Mouse (Mus musculus): ENCODE measurements around the gene Izumo4.
A peak's percentile ranks its signal among the peaks of the same experiment; 100 is the strongest.

Gene Izumo4

GRCm38 (mm10) chr10:80669737-80670485 lies 32.1 kb upstream of the Izumo4 start:
- DNase-seq, result peak; percentile 79 to 85

GRCm38 (mm10) chr10:80670531-80670930 lies 31.5 kb upstream of the Izumo4 start:
- no peak for DNase-seq

DNA sequence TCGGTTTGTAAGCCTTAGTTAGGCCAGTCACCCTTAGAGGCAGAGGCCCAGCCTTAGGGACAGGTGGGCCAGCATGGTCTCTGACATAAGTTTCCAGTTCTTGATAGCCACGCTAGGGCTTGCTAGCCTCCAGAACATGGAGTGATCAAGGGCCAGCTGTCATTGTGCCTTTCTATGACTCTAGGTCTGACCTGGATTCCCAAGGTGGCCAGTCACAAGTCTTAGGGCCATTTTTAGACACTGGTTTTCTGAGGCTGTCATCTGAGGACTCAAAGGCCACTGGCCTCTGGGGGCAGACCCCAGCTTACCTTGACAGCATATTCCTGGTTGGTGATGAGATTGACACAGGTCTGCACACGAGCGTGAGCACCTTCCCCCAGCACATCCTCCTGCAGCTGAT lies 30.7 kb upstream of the Izumo4 start:
- DNase-seq, result no peak

GRCm38 (mm10) chr10:80671936-80672690 lies 29.9 kb upstream of the Izumo4 start:
- DNase-seq, result peak in 1 of 2 experiments; percentile 11

DNA sequence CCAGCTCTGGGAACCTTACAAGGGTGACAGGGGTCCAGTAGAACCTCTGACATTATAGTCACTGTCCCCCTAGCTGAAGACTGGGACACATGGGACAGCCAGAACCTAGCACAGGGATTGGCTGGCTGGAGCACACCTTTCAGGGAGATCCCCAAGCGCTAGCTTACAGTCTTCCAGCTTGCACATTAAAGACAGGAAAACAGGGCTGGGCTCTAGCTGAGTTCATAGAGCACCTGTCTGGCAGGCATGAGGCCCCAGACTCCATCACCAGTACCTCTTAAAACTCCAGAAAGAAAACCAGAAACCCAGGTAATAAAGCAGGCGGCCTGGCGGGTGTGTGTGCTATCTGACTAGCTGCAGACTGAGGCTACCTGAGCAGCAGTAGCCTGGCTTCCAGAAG lies 28.3 kb upstream of the Izumo4 start:
- DNase-seq, result no peak

DNA sequence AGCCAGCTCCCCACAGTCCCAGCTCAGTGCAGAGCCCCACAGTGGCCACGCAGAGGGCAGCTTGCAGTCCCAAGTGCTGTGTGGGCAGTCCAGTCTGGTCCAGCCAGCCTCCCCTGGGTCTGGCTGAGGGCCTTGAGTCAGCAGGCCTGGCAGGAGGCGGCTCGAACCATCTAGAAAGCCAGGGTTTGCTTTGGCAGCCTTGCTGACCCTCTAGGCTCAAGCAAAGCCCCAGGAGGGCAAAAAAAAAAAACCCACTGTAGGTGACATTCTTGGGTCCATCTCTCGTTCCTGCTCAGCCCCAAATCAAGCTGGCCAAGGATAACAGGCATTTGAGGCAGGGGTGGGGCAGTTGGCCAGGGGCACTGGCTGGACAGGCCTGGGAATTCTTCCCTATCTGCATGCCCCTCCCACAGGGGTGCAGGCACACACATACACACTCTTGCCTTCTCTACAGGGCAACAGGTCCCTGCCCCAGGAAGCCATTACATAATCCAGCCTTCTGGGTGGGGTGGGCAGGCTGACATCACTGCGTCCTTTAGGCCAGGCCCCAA lies 27.7 kb upstream of the Izumo4 start:
- peak; percentile 40 to 53 for DNase-seq

GRCm38 (mm10) chr10:80674851-80675404 lies 27.1 kb upstream of the Izumo4 start:
- peak in 1 of 2 experiments; percentile 32 for DNase-seq

DNA sequence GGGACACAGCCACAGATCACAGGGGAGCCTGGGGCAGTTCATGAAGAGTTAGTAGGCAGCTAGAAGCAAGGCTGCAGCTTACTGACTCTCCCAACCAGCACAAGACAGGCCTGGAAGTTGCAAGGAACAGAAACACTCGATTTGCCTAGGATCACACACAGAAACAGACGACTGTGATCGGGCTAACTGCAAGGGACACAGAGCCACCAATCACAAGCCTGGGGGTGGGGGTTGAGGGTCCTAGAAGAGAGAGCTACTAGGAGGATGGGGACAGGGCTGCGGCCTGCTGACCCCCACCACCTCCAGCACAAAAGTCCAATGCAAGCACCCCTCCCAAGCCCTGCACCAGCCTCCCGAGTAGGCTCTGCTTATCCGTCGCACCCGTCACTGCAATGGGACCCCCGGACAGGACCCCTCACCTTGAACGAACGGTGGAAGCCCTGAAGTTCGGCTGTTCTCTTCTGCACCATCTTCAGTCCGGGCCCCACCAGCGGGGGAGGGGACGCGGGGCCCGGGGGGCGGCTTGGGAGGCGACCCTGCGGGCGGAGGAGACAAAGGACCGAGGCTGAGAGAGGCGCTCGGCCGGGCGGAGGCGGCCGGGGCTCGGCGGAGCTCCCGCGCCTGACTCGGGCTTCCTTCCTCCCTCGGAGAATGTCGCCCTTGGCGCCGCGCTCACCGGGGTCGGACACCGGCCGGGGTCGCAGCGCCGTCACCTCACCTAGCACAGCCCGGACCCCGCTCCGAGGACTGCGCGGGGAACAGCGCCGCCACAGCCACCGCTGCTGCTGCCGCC lies 26.4 kb upstream of the Izumo4 start:
- peak in 1 of 2 experiments; percentile 31 for DNase-seq

DNA sequence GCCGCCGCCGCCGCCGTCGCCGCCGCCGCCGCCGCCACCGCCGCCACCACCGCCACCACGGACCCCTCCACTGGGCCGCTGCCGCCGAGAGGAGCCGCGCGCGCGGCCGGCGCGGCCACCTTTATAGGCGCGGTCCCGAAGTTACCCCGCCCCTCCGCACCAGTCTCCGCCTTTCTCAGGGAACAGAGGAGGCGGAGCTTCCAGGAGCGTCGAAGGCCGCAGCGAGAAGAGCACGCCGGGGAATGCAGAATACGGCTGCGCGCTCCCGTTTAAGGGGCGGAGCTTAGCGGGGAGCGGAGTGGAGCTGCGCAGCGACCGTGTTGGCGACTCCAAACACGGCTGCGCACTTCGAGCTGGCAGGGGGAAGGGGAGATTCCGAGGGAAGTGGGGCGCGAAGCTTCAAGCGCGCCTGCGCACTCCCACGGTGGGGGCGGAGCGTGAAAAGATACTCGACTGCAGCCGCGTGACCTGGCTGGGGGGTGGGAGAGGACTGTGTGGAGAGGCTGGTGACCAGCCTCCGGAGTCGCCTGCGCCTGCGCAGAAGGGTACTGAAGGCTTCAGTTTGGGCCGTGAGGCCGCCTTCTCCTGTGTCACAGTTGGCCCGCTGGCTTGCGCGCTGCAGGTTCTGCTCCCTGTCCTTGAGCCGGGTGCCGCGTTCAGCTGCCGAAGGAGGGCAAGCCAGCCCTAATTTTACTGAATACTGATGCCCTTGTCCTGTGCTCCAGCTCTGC lies 25.6 kb upstream of the Izumo4 start:
- DNase-seq, result peak; percentile 99 to 100

GRCm38 (mm10) chr10:80677128-80677875 lies 24.7 kb upstream of the Izumo4 start:
- DNase-seq, result peak in 1 of 2 experiments; percentile 37

DNA sequence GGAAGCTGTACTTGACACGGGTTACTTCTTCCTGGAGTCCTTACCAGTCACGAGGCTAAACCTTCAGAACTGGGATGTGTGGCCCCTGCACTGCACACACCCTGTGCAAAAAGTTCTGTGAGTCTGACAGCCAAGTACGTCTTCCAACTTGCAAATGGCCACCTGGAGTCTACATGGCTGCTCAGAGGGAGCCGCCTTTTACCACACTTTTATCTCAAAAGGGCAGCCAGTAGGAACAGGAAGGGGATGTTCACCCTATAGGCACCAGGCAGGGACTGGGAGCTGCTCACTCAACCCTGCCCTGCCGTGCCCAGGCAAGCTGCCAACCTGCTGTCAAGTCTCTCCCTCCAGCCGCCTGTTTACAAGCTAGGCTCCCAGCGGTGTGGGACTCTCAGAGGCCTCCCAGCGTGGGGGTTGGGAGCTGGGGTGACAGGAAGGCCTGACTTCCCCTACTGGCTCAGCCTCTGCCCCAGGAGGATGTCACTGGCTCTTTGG lies 24.0 kb upstream of the Izumo4 start, which contains the start of gene Mknk2:
TSS of gene Mknk2 (minus strand) at position 171 of the 495 bp plus-strand sequence.
- DNase-seq, result peak; percentile 85 to 91

DNA sequence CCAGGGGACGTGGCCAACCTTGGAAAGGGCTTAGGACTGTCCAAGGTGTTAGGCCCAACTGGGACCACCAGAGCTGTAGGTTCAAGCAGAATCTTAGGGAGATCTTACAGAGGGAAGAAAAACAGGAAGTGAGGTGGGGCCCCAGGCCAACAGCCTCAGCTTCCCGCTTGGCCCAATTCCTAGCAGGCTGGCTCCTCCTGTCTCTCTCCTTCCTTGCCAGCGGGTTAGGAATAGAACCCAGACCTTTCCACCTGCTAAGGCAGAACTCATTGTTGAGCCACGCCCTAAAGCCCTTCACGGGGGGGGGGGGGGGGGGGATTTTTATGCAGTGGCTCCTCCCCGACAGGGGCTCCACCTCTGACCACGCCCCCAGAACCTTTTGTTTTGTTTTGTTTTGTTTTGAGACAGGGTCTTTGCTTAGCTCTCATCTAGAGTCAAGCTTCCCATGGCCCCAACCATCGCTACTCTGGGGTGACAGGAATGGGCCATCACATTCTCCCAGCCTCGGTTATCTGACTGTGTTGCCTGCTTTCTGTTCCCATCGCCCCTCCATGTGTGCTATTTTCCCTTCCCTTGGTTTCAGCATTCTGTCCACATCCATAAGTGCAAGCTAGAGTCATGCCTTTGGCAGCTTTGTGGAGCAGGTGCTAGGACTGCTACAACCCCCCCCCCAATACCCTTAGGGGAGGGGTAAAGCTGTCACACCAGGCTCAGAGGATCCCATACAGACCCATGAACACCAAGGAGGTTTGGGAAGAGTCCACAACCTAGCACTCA lies 23.2 kb upstream of the Izumo4 start:
- DNase-seq, result peak in 1 of 2 experiments; percentile 49

DNA sequence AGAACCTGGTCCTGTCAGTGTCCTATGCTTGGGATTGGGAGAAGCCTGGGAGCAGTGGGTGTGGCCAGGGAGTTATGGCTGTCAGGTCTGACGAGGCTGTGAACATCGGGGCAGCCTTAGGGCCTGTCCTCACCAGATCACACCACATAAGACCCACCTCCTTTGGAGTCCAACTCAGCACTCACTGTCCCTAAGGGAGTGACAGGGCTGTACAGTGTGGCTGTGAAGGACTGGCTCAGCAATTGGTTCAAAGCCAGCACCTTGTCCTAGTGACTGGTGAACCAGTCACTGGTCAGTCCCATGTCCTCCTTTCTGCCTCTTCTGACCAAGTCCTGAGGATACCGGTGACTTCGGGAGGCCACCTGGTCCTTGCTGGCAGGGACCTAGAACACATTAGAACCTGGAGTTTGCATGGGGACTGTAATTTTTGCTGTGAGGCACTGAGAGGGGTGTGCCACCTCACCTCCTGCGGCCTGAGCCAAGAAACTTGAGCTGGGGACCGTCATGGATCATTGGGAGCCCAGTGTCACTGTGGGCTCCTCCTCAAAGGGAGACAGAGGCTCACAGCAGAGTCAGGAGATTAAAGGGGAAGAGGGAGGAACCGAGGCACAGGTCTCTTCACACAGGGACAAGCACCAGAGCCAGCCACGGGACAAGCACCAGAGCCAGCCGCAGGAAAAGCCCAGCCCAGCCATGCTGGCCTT lies 22.3 kb upstream of the Izumo4 start:
- no peak for DNase-seq

DNA sequence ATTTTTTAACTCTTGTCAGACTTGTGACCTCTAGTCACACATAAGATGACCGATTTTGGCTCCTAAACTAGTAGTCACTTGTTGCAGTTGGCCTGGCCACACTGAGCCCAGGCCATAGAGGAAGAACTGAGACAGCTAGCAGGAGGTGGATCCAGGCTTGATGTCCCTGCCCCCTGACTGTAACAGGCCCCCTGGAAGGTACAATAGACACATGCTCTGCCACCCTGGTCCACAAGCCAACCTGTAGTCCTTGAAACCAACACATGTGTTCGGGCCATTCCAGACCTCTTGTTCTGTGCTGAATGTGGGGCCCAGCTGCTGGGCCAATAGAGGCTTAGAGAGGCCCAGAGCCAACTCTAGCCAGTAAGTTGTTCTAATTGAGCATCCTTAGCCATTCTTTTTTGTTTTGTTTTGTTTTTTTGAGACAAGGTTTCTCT lies 21.7 kb upstream of the Izumo4 start:
- no peak for DNase-seq

DNA sequence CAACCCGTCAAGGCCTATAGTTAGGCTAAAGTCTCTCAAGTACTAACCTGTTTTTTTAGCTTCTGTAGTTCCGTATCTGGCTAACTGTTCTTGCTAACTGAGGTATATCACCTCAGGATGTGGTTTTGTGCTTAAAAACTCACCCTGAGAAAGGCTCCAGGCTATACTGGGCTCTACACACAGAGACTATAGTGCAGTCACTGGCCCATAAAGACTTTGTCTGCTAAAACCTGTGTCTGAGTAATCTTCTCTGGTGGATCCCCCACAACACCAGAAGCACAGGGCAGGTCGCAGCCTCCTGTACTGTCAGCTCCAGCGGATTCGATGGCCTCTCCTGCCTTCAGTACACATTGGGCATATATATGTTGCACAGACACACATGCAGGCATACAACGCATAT lies 20.0 kb upstream of the Izumo4 start:
- DNase-seq, result no peak

DNA sequence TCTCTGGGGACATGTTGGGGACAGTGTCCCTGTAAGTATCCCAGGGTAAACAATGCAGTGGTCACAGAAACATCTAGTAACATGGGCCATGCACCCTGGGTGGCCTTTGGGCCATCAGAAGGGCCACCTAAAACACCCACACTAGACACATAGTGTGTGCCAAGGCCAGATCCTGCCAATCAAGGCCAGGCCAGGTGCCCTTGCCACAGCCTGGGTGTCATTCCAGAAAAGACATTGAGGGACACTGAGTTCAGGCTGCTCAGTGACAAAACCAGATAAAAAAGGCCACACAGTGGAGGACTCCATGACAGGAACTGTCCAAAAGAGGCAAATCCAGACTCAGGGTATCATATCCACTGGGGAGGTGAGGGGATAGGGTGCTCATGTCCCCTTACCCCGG lies 18.3 kb upstream of the Izumo4 start:
- no peak for DNase-seq

GRCm38 (mm10) chr10:80684214-80684613 lies 17.8 kb upstream of the Izumo4 start:
- peak; percentile 71 to 74 for DNase-seq

- no peak for DNase-seq
Measured at GRCm38 (mm10) chr10:80684984-80685383, 17.0 kb upstream of the Izumo4 start.

GRCm38 (mm10) chr10:80686617-80687016 lies 15.4 kb upstream of the Izumo4 start:
- DNase-seq, result no peak
